Mouse (Mus musculus) midbrain, embryonic 14.5 days (tissue): ENCODE data around the gene Ankrd13b. TPM values are rescaled to one million over a fixed set of nuclear protein-coding genes. Genes with fewer than 3 reads are reported as not detected.

ENCODE experiments used
- ATAC-seq: fragments of 200-750 bp; cut with Nextera tagmentation; 2 replicates; pipeline ENCODE4 v1.8.0; 2017; ENCODE audit warnings: moderate number of reproducible peaks, moderate library complexity; ENCODE audit not compliant: low FRiP score, low TSS enrichment
- DNase-seq: peaks from one replicate; pipeline ENCODE4 v3.0.0-alpha.2; 2015
- H3K27ac ChIP-seq: fragments of 300-500 bp; sonication (generic); replicated peaks from 2 replicates; pipeline ENCODE4 v1.5.1; 2014; ENCODE audit warnings: mild to moderate bottlenecking, low read depth, low read length, moderate library complexity
- H3K27me3 ChIP-seq: fragments of 300-500 bp; sonication (generic); 2 replicates; pipeline ENCODE4 v1.6.1; 2014; ENCODE audit warnings: low read length, control low read depth, mixed read lengths; ENCODE audit not compliant: control insufficient read depth, insufficient read depth
- H3K36me3 ChIP-seq: fragments of 300-500 bp; sonication (generic); 2 replicates; pipeline ENCODE4 v1.6.1; 2014; ENCODE audit warnings: low read length, control low read depth; ENCODE audit not compliant: control insufficient read depth, insufficient read depth
- H3K4me1 ChIP-seq: fragments of 300-500 bp; sonication (generic); 2 replicates; pipeline ENCODE4 v1.6.1; 2014; ENCODE audit warnings: mild to moderate bottlenecking, antibody characterized with exemption, low read length, control low read depth; ENCODE audit not compliant: control insufficient read depth, insufficient read depth
- H3K4me2 ChIP-seq: fragments of 300-500 bp; sonication (generic); 2 replicates; pipeline ENCODE4 v1.6.1; 2014; ENCODE audit warnings: mild to moderate bottlenecking, low read length, moderate library complexity
- H3K4me3 ChIP-seq: fragments of 300-500 bp; sonication (generic); replicated peaks from 2 replicates; pipeline ENCODE4 v1.5.1; 2014; ENCODE audit warnings: low read depth, low read length
- H3K9ac ChIP-seq: fragments of 300-500 bp; sonication (generic); replicated peaks from 2 replicates; pipeline ENCODE4 v1.6.1; 2014; ENCODE audit warnings: mild to moderate bottlenecking, low read length, moderate library complexity
- H3K9me3 ChIP-seq: fragments of 300-500 bp; sonication (generic); 2 replicates; pipeline ENCODE4 v1.6.1; 2016; ENCODE audit warnings: low read length, control low read depth, mixed read lengths; ENCODE audit not compliant: control insufficient read depth
- WGBS: fragments of 180-500 bp; shearing (Covaris S2); extraction: QIAGEN DNeasy Blood & Tissue Kit; methylation state at CpG from one replicate; pipeline ENCODE4 v1.1.7; 2014; 5-methylcytosine and 5-hydroxymethylcytosine counted together
- polyA plus RNA-seq: library from polyadenylated mRNA; unstranded; fragments of >200 nt; fragmentation: Nextera tagmentation; extraction: Ambion mirVana; gene quantifications from 2 replicates; pipeline ENCODE4 v1.2.1, GENCODE M21; 2014

Ankrd13b gene
- polyA plus RNA-seq, 1 experiment from 2014 or later = 43.7 TPM

- ATAC-seq = no peak
- peaks cover 24% of the 10 kb centered on the region for H3K4me1 ChIP-seq
- H3K9me3 ChIP-seq = no peaks in the 10 kb centered on the region
- 80% methylated on average over 27 of the region's 27 CpGs for WGBS
- H3K9ac ChIP-seq = no peak overlapping the region
- no peak overlapping the region for H3K4me3 ChIP-seq
- H3K27ac ChIP-seq = no peak overlapping the region
- H3K36me3 ChIP-seq = no peaks in the 10 kb centered on the region
- no peak for DNase-seq
- peaks cover 32% of the 10 kb centered on the region; the same call in 1 of the 2 replicates for H3K27me3 ChIP-seq
- no peak overlapping the region for H3K4me2 ChIP-seq
Observed at GRCm38 (mm10) chr11:77518051-77518798, 28.7 kb upstream of the Ankrd13b start.

GRCm38 (mm10) chr11:77516553-77517425 is 27.3 kb upstream of the Ankrd13b start:
- no peak overlapping the region for H3K27ac ChIP-seq
- H3K9me3 ChIP-seq = no peaks in the 10 kb centered on the region
- H3K4me2 ChIP-seq = 0 out of 2 replicates have a peak overlapping the region, but pooled peaks have one; percentile 98
- H3K27me3 ChIP-seq = peaks cover 36% of the 10 kb centered on the region
- no peak for ATAC-seq
- 49% methylated on average over 5 of the region's 5 CpGs for WGBS
- DNase-seq = peak; percentile 25
- H3K4me1 ChIP-seq = peaks cover 30% of the 10 kb centered on the region
- H3K9ac ChIP-seq = no peak overlapping the region
- H3K36me3 ChIP-seq = no peaks in the 10 kb centered on the region
- H3K4me3 ChIP-seq = no peak overlapping the region

- peaks cover 36% of the 10 kb centered on the region for H3K27me3 ChIP-seq
- peak within 1 kb of the TSS; percentile 58 for H3K4me3 ChIP-seq
- WGBS = 7% methylated on average over 39 of the region's 39 CpGs
- no peaks in the 10 kb centered on the region for H3K9me3 ChIP-seq
- H3K27ac ChIP-seq = 0 out of 2 replicates have a peak within 1 kb of the TSS, but pooled peaks have one; percentile 41
- ATAC-seq (no peak), DNase-seq (peak; percentile 15)
- no peaks in the 10 kb centered on the region for H3K36me3 ChIP-seq
- H3K4me2 ChIP-seq = peak within 1 kb of the TSS; percentile 98
- H3K9ac ChIP-seq = peak within 1 kb of the TSS; percentile 46
- peaks cover 30% of the 10 kb centered on the region for H3K4me1 ChIP-seq
Observed at GRCm38 (mm10) chr11:77515637-77516552, 26.4 kb upstream of the Ankrd13b start, which contains the start of gene Trp53i13. Gene Trp53i13 (minus strand): TSS chr11:77515980.

GRCm38 (mm10) chr11:77514832-77515636 is 25.6 kb upstream of the Ankrd13b start, which contains the start of gene Abhd15:
Gene Abhd15 (plus strand): TSS chr11:77515121.
- Histone ChIP-seq H3K36me3 (no peaks in the 10 kb centered on the region), H3K4me2 (peak within 1 kb of the TSS; percentile 98), H3K9me3 (no peaks in the 10 kb centered on the region), H3K4me1 (peaks cover 30% of the 10 kb centered on the region), H3K9ac (peak within 1 kb of the TSS; percentile 46), H3K27ac (0 out of 2 replicates have a peak within 1 kb of the TSS, but pooled peaks have one; percentile 41), H3K4me3 (peak within 1 kb of the TSS; percentile 58), H3K27me3 (peaks cover 36% of the 10 kb centered on the region)
- ATAC-seq (peak; percentile 44; the same call in 1 of the 2 replicates), DNase-seq (peak; percentile 79)
- under 1% methylated on average over 62 of the region's 72 CpGs for WGBS

GRCm38 (mm10) chr11:77514281-77514831 is 24.9 kb upstream of the Ankrd13b start:
- peak overlapping the region; percentile 58 for H3K4me3 ChIP-seq
- H3K4me1 ChIP-seq = peaks cover 30% of the 10 kb centered on the region
- H3K9me3 ChIP-seq = no peaks in the 10 kb centered on the region
- H3K9ac ChIP-seq = peak overlapping the region; percentile 46
- peaks cover 36% of the 10 kb centered on the region for H3K27me3 ChIP-seq
- WGBS = 9% methylated on average over 19 of the region's 19 CpGs
- H3K27ac ChIP-seq = no peak overlapping the region
- no peak for DNase-seq
- peak overlapping the region; percentile 98 for H3K4me2 ChIP-seq
- H3K36me3 ChIP-seq = no peaks in the 10 kb centered on the region
- ATAC-seq = no peak; the same call in 1 of the 2 replicates

- Histone ChIP-seq H3K27me3 (peaks cover 36% of the 10 kb centered on the region), H3K9ac (no peak overlapping the region), H3K4me2 (peak overlapping the region; percentile 98), H3K4me3 (peak overlapping the region; percentile 58), H3K4me1 (peaks cover 30% of the 10 kb centered on the region), H3K9me3 (no peaks in the 10 kb centered on the region), H3K36me3 (no peaks in the 10 kb centered on the region), H3K27ac (no peak overlapping the region)
- 6% methylated on average over 10 of the region's 10 CpGs for whole genome bisulfite sequencing
- ATAC-seq = no peak
- DNase-seq = peak; percentile 25
Observed at GRCm38 (mm10) chr11:77513811-77514170, 24.3 kb upstream of the Ankrd13b start.

- Histone ChIP-seq H3K36me3 (no peaks in the 10 kb centered on the region), H3K4me2 (peak overlapping the region; percentile 98), H3K9me3 (no peaks in the 10 kb centered on the region), H3K4me3 (peak overlapping the region; percentile 58), H3K9ac (peak overlapping the region; percentile 55), H3K27me3 (peaks cover 36% of the 10 kb centered on the region), H3K4me1 (peaks cover 34% of the 10 kb centered on the region), H3K27ac (no peak overlapping the region)
- WGBS = under 1% methylated on average over 79 of the region's 84 CpGs
- DNase-seq = peak; percentile 89
- ATAC-seq = peak; percentile 69
Observed at GRCm38 (mm10) chr11:77512891-77513810, 23.7 kb upstream of the Ankrd13b start.
